In genomic region chr4:154634470-154635240, GRCm38 (mm10) we compare ENCODE assay signal across 8 mouse cellular contexts. TPM values are rescaled to one million over a fixed set of nuclear protein-coding genes. Genes with fewer than 3 reads are reported as not detected.
A peak's percentile ranks its signal among the peaks of the same experiment; 100 is the strongest.
DNase-seq lines count a peak whose midpoint lies in the region; ATAC-seq and TF ChIP-seq lines count a peak whose summit lies in the region.

No protein-coding gene starts in this region.

- H3K4me2 ChIP-seq in embryonic facial prominence, embryonic 14.5 days (ENCODE audit: low read depth, low read length), result peak overlapping the region; percentile 92
- peak overlapping the region; percentile 61 for H3K4me2 ChIP-seq in hindbrain, embryonic 16.5 days (ENCODE audit: low read length)

- H3K27me3 ChIP-seq in embryonic facial prominence, embryonic 14.5 days (replicated peaks; ENCODE audit: control insufficient read depth, insufficient read depth, low read length), result peaks cover 74% of the 10 kb centered on the region
- peaks cover 44% of the 10 kb centered on the region for H3K27me3 ChIP-seq in hindbrain, embryonic 16.5 days (replicated peaks; ENCODE audit: control insufficient read depth, insufficient read depth, low read length)
- H3K27me3 ChIP-seq in midbrain, embryonic 10.5 days (ENCODE audit: low read depth, poor library complexity, severe bottlenecking), result peaks cover 99% of the 10 kb centered on the region

- no peak for TF ChIP-seq CTCF in gastrocnemius, adult 2 months (IDR thresholded peaks at IDR 0.05)

- peaks cover 9% of the 10 kb centered on the region; the same call in 1 of the 2 replicates for H3K4me1 ChIP-seq in embryonic facial prominence, embryonic 14.5 days (ENCODE audit: control insufficient read depth, insufficient read depth, low read length)
- H3K4me1 ChIP-seq in hindbrain, embryonic 16.5 days (ENCODE audit: control insufficient read depth, insufficient read depth, low read depth, low read length), result peaks cover 16% of the 10 kb centered on the region
- peaks cover 84% of the 10 kb centered on the region for H3K4me1 ChIP-seq in midbrain, embryonic 10.5 days

- H3K27ac ChIP-seq in gastrocnemius, adult 2 months, result peak overlapping the region; percentile 81
- H3K27ac ChIP-seq in embryonic facial prominence, embryonic 14.5 days (replicated peaks; ENCODE audit: low read depth, low read length), result peak overlapping the region; percentile 95
- peak overlapping the region; percentile 59; the same call in 1 of the 2 replicates for H3K27ac ChIP-seq in hindbrain, embryonic 16.5 days (ENCODE audit: low read depth, low read length)
- H3K27ac ChIP-seq in midbrain, embryonic 10.5 days (replicated peaks), result peak overlapping the region; percentile 91

- no peak for ATAC-seq in embryonic facial prominence, embryonic 14.5 days (ENCODE audit: low read depth)
- ATAC-seq in hindbrain, embryonic 16.5 days, result no peak

- intact Hi-C loops in gastrocnemius, adult 2 months (cut with DNase I), result no loop called here

- H3K9me3 ChIP-seq in embryonic facial prominence, embryonic 14.5 days (ENCODE audit: control insufficient read depth, low read length), result no peaks in the 10 kb centered on the region
- no peaks in the 10 kb centered on the region for H3K9me3 ChIP-seq in hindbrain, embryonic 16.5 days (ENCODE audit: control insufficient read depth, low read length)
- H3K9me3 ChIP-seq in midbrain, embryonic 10.5 days (replicated peaks), result no peaks in the 10 kb centered on the region

- no peaks in the 10 kb centered on the region for H3K36me3 ChIP-seq in embryonic facial prominence, embryonic 14.5 days (ENCODE audit: control insufficient read depth, insufficient read depth, low read length)
- no peaks in the 10 kb centered on the region for H3K36me3 ChIP-seq in hindbrain, embryonic 16.5 days (ENCODE audit: control insufficient read depth, insufficient read depth, low read length)
- H3K36me3 ChIP-seq in midbrain, embryonic 10.5 days, result no peaks in the 10 kb centered on the region

- H3K4me3 ChIP-seq in gastrocnemius, adult 2 months, result peak overlapping the region; percentile 81
- peak overlapping the region; percentile 59 for H3K4me3 ChIP-seq in embryonic facial prominence, embryonic 14.5 days (ENCODE audit: low read depth, low read length)
- peak overlapping the region; percentile 49 for H3K4me3 ChIP-seq in hindbrain, embryonic 16.5 days (ENCODE audit: low read length)
- peak overlapping the region; percentile 67 for H3K4me3 ChIP-seq in midbrain, embryonic 10.5 days

- peak overlapping the region; percentile 75 for H3K9ac ChIP-seq in embryonic facial prominence, embryonic 14.5 days (ENCODE audit: low read depth, low read length)
- H3K9ac ChIP-seq in hindbrain, embryonic 16.5 days (ENCODE audit: low read depth, low read length), result peak overlapping the region; percentile 49

- no peak for DNase-seq in gastrocnemius, adult 2 months
- no peak for DNase-seq in gastrocnemius, adult 8-10 months (ENCODE audit: low spot score in 2 of 2)
- no peak for DNase-seq in embryonic facial prominence, embryonic 14.5 days (ENCODE audit: low spot score)
- DNase-seq in midbrain, embryonic 10.5 days (ENCODE audit: low spot score), result no peak
- no peak for DNase-seq in frontal cortex, postnatal 25 days (ENCODE audit: low spot score in 2 of 2)
- no peak for DNase-seq in thymus, postnatal 25 days
- DNase-seq in layer of hippocampus, postnatal 10 days (ENCODE audit: low spot score in 2 of 2), result no peak

- 19% methylated on average over 36 of the region's 44 CpGs for WGBS in embryonic facial prominence, embryonic 14.5 days
- WGBS in hindbrain, embryonic 16.5 days, result 11% methylated on average over 44 of the region's 44 CpGs
- WGBS in midbrain, embryonic 10.5 days, result 4% methylated on average over 44 of the region's 44 CpGs

RNA-seq across cellular contexts. Expression of gene Prdm16, which starts 2.0 kb away (rescaled TPM):
- total RNA-seq in gastrocnemius, adult 2 months (2021), result 1 to 10 TPM; 2.2 to 3.0 TPM
- 1 to 10 TPM in 3 of 4 experiments, under 1 TPM in 1; 0.73 to 3.1 (median 1.4) TPM for total RNA-seq in gastrocnemius, adult 8-10 months (2022)
- 12.7 and 17.2 TPM in 2 replicates for polyA plus RNA-seq in embryonic facial prominence, embryonic 14.5 days (2014; fragmentation: Nextera tagmentation; extraction: Ambion mirVana)
- 12.6 and 14.3 TPM in 2 replicates for polyA plus RNA-seq in hindbrain, embryonic 16.5 days (2015; fragmentation: Nextera tagmentation; extraction: Ambion mirVana)
- 12.5 and 14.1 TPM in 2 replicates for polyA plus RNA-seq in midbrain, embryonic 10.5 days (2016; fragmentation: Nextera tagmentation; extraction: Ambion mirVana)
- 10 to 100 TPM in 1 of 2 experiments, 1 to 10 TPM in 1; 9.8 to 13.5 TPM for total RNA-seq in layer of hippocampus, postnatal 10 days (2021)

RNA-seq across cellular contexts. Expression of gene Actrt2, which starts 33.0 kb away (rescaled TPM):
- not detected for total RNA-seq in gastrocnemius, adult 2 months (2021)
- total RNA-seq in gastrocnemius, adult 8-10 months (2022), result not detected
- polyA plus RNA-seq in embryonic facial prominence, embryonic 14.5 days (2014; fragmentation: Nextera tagmentation; extraction: Ambion mirVana), result not detected in 2 replicates
- polyA plus RNA-seq in hindbrain, embryonic 16.5 days (2015; fragmentation: Nextera tagmentation; extraction: Ambion mirVana), result not detected in 2 replicates
- not detected in 2 replicates for polyA plus RNA-seq in midbrain, embryonic 10.5 days (2016; fragmentation: Nextera tagmentation; extraction: Ambion mirVana)
- total RNA-seq in layer of hippocampus, postnatal 10 days (2021), result not detected
